Mouse (Mus musculus) bone marrow, adult 2 months (tissue): Measurements from ENCODE around the gene Srgap3.

Experiments used
- CTCF ChIP-seq: fragments of 200-500 bp; IDR thresholded peaks from 2 replicates; pipeline ENCODE4 v1.5.1; 2011; ENCODE audit warnings: low read length, control low read depth; ENCODE audit not compliant: control insufficient read depth, insufficient read depth
- POLR2A ChIP-seq: fragments of 200-500 bp; IDR thresholded peaks from 2 replicates; pipeline ENCODE4 v1.6.1; 2011; ENCODE audit warnings: low read depth, mild to moderate bottlenecking, control low read depth, low read length, borderline replicate concordance; ENCODE audit not compliant: control insufficient read depth

DNA sequence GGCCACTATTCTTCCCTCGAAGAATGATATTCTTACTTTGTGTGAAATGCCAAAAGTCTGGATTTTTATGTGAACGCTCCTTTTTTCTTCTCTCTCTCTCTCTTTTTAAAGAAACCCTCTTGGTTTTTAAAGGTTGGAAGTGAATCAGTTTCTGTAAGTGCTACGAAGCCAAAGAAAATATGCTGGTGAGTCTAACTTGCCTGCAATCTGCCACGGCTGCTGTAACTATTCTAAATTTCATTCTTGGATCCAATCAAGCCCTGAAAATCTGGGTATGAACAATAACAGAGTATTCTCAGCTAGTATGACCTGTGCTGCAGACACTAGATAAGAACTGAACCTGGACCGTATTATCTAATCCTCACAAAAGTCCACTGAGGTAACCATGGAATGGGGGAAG lies 21.1 kb downstream of the Srgap3 start:
- TF ChIP-seq CTCF (no peak), POLR2A (no peak)
